Mouse (Mus musculus) neural tube, embryonic 14.5 days (tissue): ENCODE results near the gene Gm11565. TPM values are rescaled to one million over a fixed set of nuclear protein-coding genes. Genes with fewer than 3 reads are reported as not detected.
"Not testable (repeated sequence)": the region's sequence is repeated elsewhere in the genome, so short reads cannot be mapped to it uniquely, and the experiment has no call there.

Experiments used
- ATAC-seq: fragments of 200-750 bp; cut with Nextera tagmentation; 2 replicates; pipeline ENCODE4 v1.8.0; 2017; ENCODE audit warnings: low read depth, mild to moderate bottlenecking, moderate TSS enrichment, moderate library complexity
- H3K27ac ChIP-seq: fragments of 300-500 bp; sonication (generic); 2 replicates; pipeline ENCODE4 v1.5.1; 2014; ENCODE audit warnings: low read depth, mild to moderate bottlenecking, control low read depth, low read length, moderate library complexity, mixed read lengths
- H3K27me3 ChIP-seq: fragments of 300-500 bp; sonication (generic); 2 replicates; pipeline ENCODE4 v1.6.1; 2014; ENCODE audit warnings: low read length; ENCODE audit not compliant: control insufficient read depth, insufficient read depth
- H3K36me3 ChIP-seq: fragments of 300-500 bp; sonication (generic); 2 replicates; pipeline ENCODE4 v1.6.1; 2014; ENCODE audit warnings: low read length, mixed read lengths; ENCODE audit not compliant: control insufficient read depth, insufficient read depth
- H3K4me1 ChIP-seq: fragments of 300-500 bp; sonication (generic); 2 replicates; pipeline ENCODE4 v1.6.1; 2014; ENCODE audit warnings: low read length; ENCODE audit not compliant: control insufficient read depth, insufficient read depth
- H3K4me2 ChIP-seq: fragments of 300-500 bp; sonication (generic); 2 replicates; pipeline ENCODE4 v1.6.1; 2014; ENCODE audit warnings: mild to moderate bottlenecking, low read depth, low read length, control low read depth
- H3K4me3 ChIP-seq: fragments of 300-500 bp; sonication (generic); 2 replicates; pipeline ENCODE4 v1.5.1; 2014; ENCODE audit warnings: low read depth, low read length, control low read depth, mixed read lengths
- H3K9ac ChIP-seq: fragments of 300-500 bp; sonication (generic); replicated peaks from 2 replicates; pipeline ENCODE4 v1.6.1; 2014; ENCODE audit warnings: low read depth, mild to moderate bottlenecking, control low read depth, low read length, mixed read lengths
- H3K9me3 ChIP-seq: fragments of 300-500 bp; sonication (generic); 2 replicates; pipeline ENCODE4 v1.6.1; 2016; ENCODE audit warnings: low read length; ENCODE audit not compliant: control insufficient read depth
- WGBS: fragments of 180-500 bp; shearing (Covaris S2); extraction: QIAGEN DNeasy Blood & Tissue Kit; methylation state at CpG from one replicate; pipeline ENCODE4 v1.1.7; 2014; 5-methylcytosine and 5-hydroxymethylcytosine counted together
- polyA plus RNA-seq: library from polyadenylated mRNA; unstranded; fragments of >200 nt; fragmentation: Nextera tagmentation; extraction: Ambion mirVana; gene quantifications from 2 replicates; pipeline ENCODE4 v1.2.1, GENCODE M21; 2014

Gm11565 gene
- polyA plus RNA-seq = not detected in 2 replicates

DNA sequence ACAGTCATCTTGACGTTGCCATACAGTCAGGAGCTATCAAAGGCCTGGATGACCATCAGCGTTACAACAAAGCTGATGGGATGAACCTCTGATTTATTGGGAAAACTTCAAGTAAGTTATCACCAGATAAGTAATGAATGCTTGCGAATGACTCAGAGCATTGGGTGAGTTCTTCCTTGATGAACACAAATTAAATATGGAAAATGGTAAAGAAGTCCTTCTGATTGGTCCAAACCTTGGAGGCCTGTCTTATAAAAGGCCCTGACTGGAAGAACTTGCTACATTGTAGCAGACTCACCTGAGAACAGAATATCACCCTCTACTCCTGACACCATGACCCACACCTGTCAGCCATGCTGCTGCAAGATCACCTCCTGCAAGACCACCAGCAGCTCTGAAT is at the start of gene Gm11565:
Gene Gm11565, plus strand, starts transcription at position 301 of the 400 bp plus-strand sequence.
- Histone ChIP-seq H3K4me3 (no peak within 1 kb of the TSS), H3K9me3 (no peaks in the 10 kb centered on the region), H3K36me3 (no peaks in the 10 kb centered on the region), H3K4me1 (no peaks in the 10 kb centered on the region), H3K27ac (no peak within 1 kb of the TSS), H3K27me3 (no peaks in the 10 kb centered on the region), H3K4me2 (no peak within 1 kb of the TSS), H3K9ac (no peak within 1 kb of the TSS)
- WGBS = 90% methylated on average over 3 of the region's 3 CpGs
- no peak for ATAC-seq

DNA sequence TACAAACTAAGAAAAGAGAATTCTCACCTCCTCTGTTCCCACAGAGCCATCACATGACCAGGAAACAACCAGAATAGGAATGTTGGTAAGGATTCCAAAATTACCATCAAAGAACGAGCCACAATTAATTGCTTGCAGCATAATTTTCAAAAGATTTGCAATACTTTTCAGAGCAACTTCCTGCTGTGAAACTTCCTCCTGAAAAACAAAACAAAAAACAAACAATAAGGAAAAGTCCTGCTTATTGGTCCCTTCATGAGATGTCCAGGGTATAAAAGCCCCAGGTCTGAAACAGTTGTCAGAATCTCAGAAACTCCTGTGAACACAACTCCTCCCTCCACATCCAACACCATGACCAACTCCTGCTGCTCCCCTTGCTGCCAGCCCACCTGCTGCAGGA is 41.5 kb upstream of the Gm11565 start, which contains the start of gene Krtap9-1:
Gene Krtap9-1, plus strand, starts transcription at position 301 of the 400 bp plus-strand sequence.
- 86% methylated on average over 1 of the region's 1 CpGs for WGBS
- H3K27me3 ChIP-seq, H3K9ac ChIP-seq, H3K36me3 ChIP-seq, ATAC-seq, H3K4me1 ChIP-seq, H3K27ac ChIP-seq, H3K4me2 ChIP-seq, H3K9me3 ChIP-seq, H3K4me3 ChIP-seq: not testable (repeated sequence)

DNA sequence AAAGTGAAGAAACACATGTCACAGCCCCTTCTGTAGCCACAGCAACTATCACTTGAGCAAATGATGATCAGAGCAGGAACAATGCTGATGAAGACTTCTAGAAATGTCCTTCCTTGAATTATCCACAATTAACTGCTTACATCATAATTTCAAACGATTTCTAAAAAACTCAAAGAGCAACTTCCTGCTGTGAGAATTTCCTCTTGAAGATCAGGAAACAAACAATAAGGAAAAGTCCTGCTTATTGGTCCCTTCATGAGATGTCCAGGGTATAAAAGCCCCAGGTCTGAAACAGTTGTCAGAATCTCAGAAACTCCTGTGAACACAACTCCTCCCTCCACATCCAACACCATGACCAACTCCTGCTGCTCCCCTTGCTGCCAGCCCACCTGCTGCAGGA is 35.7 kb upstream of the Gm11565 start, which contains the start of gene Gm11567:
Gene Gm11567, plus strand, starts transcription at position 301 of the 400 bp plus-strand sequence.
- not testable (repeated sequence) for ATAC-seq, H3K27ac ChIP-seq, H3K4me2 ChIP-seq, H3K27me3 ChIP-seq, H3K36me3 ChIP-seq, H3K9ac ChIP-seq, H3K4me3 ChIP-seq, H3K4me1 ChIP-seq, H3K9me3 ChIP-seq
- 54% methylated on average over 1 of the region's 1 CpGs for WGBS

DNA sequence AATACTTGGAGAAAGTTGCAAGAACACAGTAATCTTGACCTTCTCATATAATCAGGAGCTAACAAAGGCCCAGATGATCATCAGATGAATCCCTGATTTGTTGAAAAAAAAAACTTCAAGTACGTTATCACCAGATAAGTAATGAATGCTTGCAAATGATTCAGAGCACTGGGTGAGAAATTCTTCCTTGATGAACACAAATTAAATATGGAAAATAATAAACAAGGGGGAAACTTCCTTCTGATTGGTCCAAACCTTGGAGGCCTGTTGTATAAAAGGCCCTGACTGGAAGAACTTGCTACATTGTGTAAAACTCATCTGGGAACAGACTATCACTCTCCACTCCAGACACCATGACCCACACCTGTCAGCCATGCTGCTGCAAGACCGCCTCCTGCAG is 6.9 kb upstream of the Gm11565 start, which contains the start of gene Krtap31-1:
Gene Krtap31-1, plus strand, starts transcription at position 301 of the 400 bp plus-strand sequence.
- H3K4me1 ChIP-seq = no peaks in the 10 kb centered on the region
- no peaks in the 10 kb centered on the region for H3K36me3 ChIP-seq
- 89% methylated on average over 2 of the region's 2 CpGs for WGBS
- no peak for ATAC-seq
- no peak within 1 kb of the TSS for H3K4me3 ChIP-seq
- no peak within 1 kb of the TSS for H3K27ac ChIP-seq
- H3K27me3 ChIP-seq = no peaks in the 10 kb centered on the region
- no peaks in the 10 kb centered on the region for H3K9me3 ChIP-seq
- H3K9ac ChIP-seq = no peak within 1 kb of the TSS
- H3K4me2 ChIP-seq = no peak within 1 kb of the TSS

DNA sequence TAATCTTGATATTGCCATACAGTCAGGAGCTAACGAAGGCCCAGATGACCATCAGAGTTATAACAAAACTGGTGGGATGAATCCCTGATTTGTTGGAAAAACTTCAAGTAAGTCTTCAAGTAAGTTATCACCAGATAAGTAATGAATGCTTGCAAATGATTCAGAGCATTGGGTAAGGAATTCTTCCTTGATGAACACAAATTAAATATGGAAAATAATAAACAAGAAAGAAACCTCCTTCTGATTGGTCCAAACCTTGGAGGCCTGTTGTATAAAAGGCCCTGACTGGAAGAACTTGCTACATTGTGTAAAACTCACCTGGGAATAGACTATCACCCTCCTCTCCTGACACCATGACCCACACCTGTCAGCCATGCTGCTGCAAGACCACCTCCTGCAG is 21.4 kb downstream of the Gm11565 start, which contains the start of gene Krtap31-2:
Gene Krtap31-2, plus strand, starts transcription at position 301 of the 400 bp plus-strand sequence.
- no peak within 1 kb of the TSS for H3K9ac ChIP-seq
- H3K4me3 ChIP-seq = no peak within 1 kb of the TSS
- no peaks in the 10 kb centered on the region for H3K4me1 ChIP-seq
- no peak for ATAC-seq
- no peaks in the 10 kb centered on the region for H3K9me3 ChIP-seq
- 91% methylated on average over 1 of the region's 1 CpGs for WGBS
- H3K27ac ChIP-seq = no peak within 1 kb of the TSS
- no peaks in the 10 kb centered on the region for H3K36me3 ChIP-seq
- no peak within 1 kb of the TSS for H3K4me2 ChIP-seq
- no peaks in the 10 kb centered on the region for H3K27me3 ChIP-seq

DNA sequence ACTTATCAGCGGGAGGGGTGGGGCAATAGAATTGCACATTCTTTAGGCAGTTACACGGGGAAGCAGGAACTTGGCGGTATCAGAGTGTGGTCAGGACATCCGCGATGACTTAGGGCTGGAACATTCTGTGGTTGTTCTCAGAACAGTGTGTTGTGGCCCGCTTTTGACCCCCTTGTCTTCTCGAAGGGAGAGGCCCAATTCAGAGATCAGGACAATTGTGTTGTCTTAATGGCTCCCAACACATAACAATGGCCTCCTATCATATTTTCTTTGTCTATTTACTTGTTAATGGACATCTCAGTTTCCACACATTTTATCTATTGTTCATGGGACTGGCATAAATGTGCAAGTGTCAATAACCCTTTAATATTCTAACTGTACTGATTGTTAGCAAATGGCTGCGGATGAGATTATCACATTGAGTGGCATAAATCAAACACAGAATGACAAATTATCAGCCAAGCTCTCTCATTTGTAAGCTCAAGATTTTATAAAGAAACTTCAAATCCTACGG is 23.3 kb downstream of the Gm11565 start:
- no peak for ATAC-seq
- no peak overlapping the region for H3K4me2 ChIP-seq
- no peak overlapping the region for H3K27ac ChIP-seq
- H3K36me3 ChIP-seq = no peaks in the 10 kb centered on the region
- no peaks in the 10 kb centered on the region for H3K27me3 ChIP-seq
- no peaks in the 10 kb centered on the region for H3K4me1 ChIP-seq
- no peaks in the 10 kb centered on the region for H3K9me3 ChIP-seq
- no peak overlapping the region for H3K4me3 ChIP-seq
- H3K9ac ChIP-seq = no peak overlapping the region
- WGBS = 86% methylated on average over 9 of the region's 9 CpGs

DNA sequence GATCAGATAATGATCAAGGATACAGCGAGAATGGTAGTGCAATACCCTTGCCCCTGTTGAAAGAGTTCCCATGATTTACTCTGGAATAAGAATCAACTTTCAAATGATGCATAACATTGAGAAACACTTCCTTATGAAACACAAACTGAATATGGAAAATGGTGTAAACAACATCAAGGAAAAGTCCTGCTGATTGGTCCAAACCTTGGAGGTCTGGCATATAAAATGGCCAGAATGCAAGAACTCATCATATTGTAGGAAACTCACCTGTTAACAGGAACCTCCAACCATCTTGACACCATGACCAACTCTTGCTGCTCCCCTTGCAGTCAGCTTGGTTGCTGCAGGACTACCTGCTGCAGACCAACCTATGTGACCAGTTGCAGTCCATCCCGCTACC is 33.6 kb downstream of the Gm11565 start, which contains the start of gene Krtap9-5:
Gene Krtap9-5, plus strand, starts transcription at position 301 of the 400 bp plus-strand sequence.
- H3K9ac ChIP-seq = no peak within 1 kb of the TSS
- no peaks in the 10 kb centered on the region for H3K27me3 ChIP-seq
- H3K27ac ChIP-seq = no peak within 1 kb of the TSS
- H3K4me1 ChIP-seq = no peaks in the 10 kb centered on the region
- no peak within 1 kb of the TSS for H3K4me2 ChIP-seq
- H3K9me3 ChIP-seq = no peaks in the 10 kb centered on the region
- WGBS = 93% methylated on average over 2 of the region's 2 CpGs
- no peak for ATAC-seq
- no peaks in the 10 kb centered on the region for H3K36me3 ChIP-seq
- H3K4me3 ChIP-seq = no peak within 1 kb of the TSS

DNA sequence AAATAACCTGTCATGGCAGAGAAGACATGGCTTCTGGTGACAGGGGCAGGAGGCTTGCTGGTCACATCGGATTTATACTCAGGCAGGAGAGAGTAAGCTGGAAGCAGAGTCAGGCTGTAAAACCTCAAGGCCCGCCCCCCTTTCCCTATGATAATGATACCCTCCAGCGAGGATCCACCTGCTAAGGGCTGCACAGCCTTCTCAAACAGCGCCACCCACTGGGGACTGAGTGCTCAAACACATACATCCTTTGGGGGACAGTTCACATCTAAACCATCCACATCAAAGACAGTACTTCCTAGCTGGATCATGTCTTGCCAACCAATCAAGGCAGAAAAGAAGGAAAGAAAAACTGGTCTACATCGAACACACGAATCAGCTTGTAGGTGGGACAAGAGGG is 49.7 kb downstream of the Gm11565 start:
- H3K27ac ChIP-seq = no peak overlapping the region
- H3K27me3 ChIP-seq = no peaks in the 10 kb centered on the region
- H3K4me3 ChIP-seq = no peak overlapping the region
- no peaks in the 10 kb centered on the region for H3K9me3 ChIP-seq
- no peak overlapping the region for H3K9ac ChIP-seq
- H3K4me1 ChIP-seq = no peaks in the 10 kb centered on the region
- 45% methylated on average over 6 of the region's 6 CpGs for whole genome bisulfite sequencing
- ATAC-seq = no peak
- no peaks in the 10 kb centered on the region for H3K36me3 ChIP-seq
- no peak overlapping the region for H3K4me2 ChIP-seq
